Mouse (Mus musculus) midbrain, embryonic 10.5 days (tissue): ENCODE measurements around the gene Ccdc142. TPM values are rescaled to one million over a fixed set of nuclear protein-coding genes. Genes with fewer than 3 reads are reported as not detected.

Experiments used
- DNase-seq: peaks from one replicate; pipeline ENCODE4 v3.0.0-alpha.2; 2017; ENCODE audit warnings: low spot score
- H3K27ac ChIP-seq: fragments of 300-500 bp; sonication (generic); replicated peaks from 2 replicates; pipeline ENCODE4 v1.5.1; 2016; ENCODE audit warnings: mild to moderate bottlenecking
- H3K27me3 ChIP-seq: fragments of 300-500 bp; sonication (generic); 2 replicates; pipeline ENCODE4 v1.6.1; 2016; ENCODE audit warnings: low read depth, mild to moderate bottlenecking; ENCODE audit not compliant: poor library complexity, severe bottlenecking
- H3K36me3 ChIP-seq: fragments of 300-500 bp; sonication (generic); 2 replicates; pipeline ENCODE4 v1.6.1; 2016; ENCODE audit warnings: mild to moderate bottlenecking, moderate library complexity
- H3K4me1 ChIP-seq: fragments of 300-500 bp; sonication (generic); 2 replicates; pipeline ENCODE4 v1.6.1; 2016
- H3K4me3 ChIP-seq: fragments of 300-500 bp; sonication (generic); 2 replicates; pipeline ENCODE4 v1.5.1; 2016; ENCODE audit warnings: mild to moderate bottlenecking, moderate library complexity
- H3K9me3 ChIP-seq: fragments of 300-500 bp; sonication (generic); replicated peaks from 2 replicates; pipeline ENCODE4 v1.6.1; 2016; ENCODE audit warnings: mild to moderate bottlenecking
- WGBS: fragments of 180-500 bp; shearing (Covaris S2); methylation state at CpG from one replicate; pipeline ENCODE4 v1.1.7; 2016; 5-methylcytosine and 5-hydroxymethylcytosine counted together
- polyA plus RNA-seq: library from polyadenylated mRNA; unstranded; fragments of >200 nt; fragmentation: Nextera tagmentation; extraction: Ambion mirVana; gene quantifications from 2 replicates; pipeline ENCODE4 v1.2.1, GENCODE M21; 2016

The Ccdc142 gene
- polyA plus RNA-seq = 2.0 and 3.1 TPM in 2 replicates

- H3K27me3 ChIP-seq = peaks cover 26% of the 10 kb centered on the region
- DNase-seq = peak; percentile 83
- H3K9me3 ChIP-seq = no peaks in the 10 kb centered on the region
- H3K27ac ChIP-seq = peak within 1 kb of the TSS; percentile 85
- H3K4me3 ChIP-seq = peak within 1 kb of the TSS; percentile 68
- 0% methylated on average over 25 of the region's 25 CpGs for WGBS
- peaks cover 29% of the 10 kb centered on the region for H3K4me1 ChIP-seq
- peaks cover 9% of the 10 kb centered on the region for H3K36me3 ChIP-seq
Measured at GRCm38 (mm10) chr6:83101316-83101687, at the start of gene Ccdc142, which contains the start of gene Gm42688. Gene Ccdc142 (plus strand): TSS chr6:83101601. Gene Gm42688 (plus strand): TSS chr6:83101617.

GRCm38 (mm10) chr6:83053136-83053960 lies 48.1 kb upstream of the Ccdc142 start:
- peaks cover 37% of the 10 kb centered on the region for H3K4me1 ChIP-seq
- H3K27me3 ChIP-seq = no peaks in the 10 kb centered on the region
- WGBS = 3% methylated on average over 26 of the region's 26 CpGs
- peaks cover 51% of the 10 kb centered on the region for H3K36me3 ChIP-seq
- H3K9me3 ChIP-seq = no peaks in the 10 kb centered on the region
- peak overlapping the region; percentile 97 for H3K4me3 ChIP-seq
- peak overlapping the region; percentile 91 for H3K27ac ChIP-seq
- DNase-seq = peak; percentile 62

- peaks cover 37% of the 10 kb centered on the region for H3K4me1 ChIP-seq
- H3K9me3 ChIP-seq = no peaks in the 10 kb centered on the region
- peak; percentile 98 for DNase-seq
- under 1% methylated on average over 64 of the region's 64 CpGs for WGBS
- peaks cover 5% of the 10 kb centered on the region for H3K27me3 ChIP-seq
- H3K4me3 ChIP-seq = peak within 1 kb of the TSS; percentile 97
- peaks cover 52% of the 10 kb centered on the region for H3K36me3 ChIP-seq
- H3K27ac ChIP-seq = peak within 1 kb of the TSS; percentile 91
Measured at GRCm38 (mm10) chr6:83054074-83054851, 47.1 kb upstream of the Ccdc142 start, which contains the start of gene Aup1. Gene Aup1 (plus strand): TSS chr6:83054521.

DNA sequence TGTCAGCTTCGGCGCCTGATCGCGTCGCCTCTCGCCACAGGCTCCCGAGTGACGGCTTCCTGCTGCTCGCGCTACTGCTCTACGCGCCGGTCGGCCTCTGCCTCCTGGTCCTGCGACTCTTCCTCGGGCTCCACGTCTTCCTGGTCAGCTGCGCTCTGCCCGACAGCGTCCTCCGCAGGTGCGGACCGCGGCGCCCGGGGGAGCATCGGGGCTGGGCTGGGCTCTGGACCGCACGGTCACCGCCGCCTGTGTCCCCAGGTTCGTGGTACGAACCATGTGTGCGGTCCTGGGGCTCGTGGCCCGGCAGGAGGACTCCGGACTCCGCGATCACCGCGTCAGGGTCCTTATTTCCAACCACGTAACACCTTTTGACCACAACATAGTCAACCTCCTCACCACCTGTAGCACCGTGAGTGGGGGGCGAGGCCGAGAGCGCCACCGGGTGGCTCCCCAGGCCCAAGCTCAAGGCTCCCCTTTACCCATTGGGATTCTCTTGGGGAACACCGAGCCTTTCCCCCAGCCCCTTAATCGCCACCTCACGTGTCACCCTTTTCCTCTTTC lies 46.5 kb upstream of the Ccdc142 start, which contains the start of gene Htra2:
Htra2 (minus strand) TSS at position 403 of the 561 bp plus-strand sequence.
- DNase-seq = no peak
- Histone ChIP-seq H3K27ac (peak within 1 kb of the TSS; percentile 91), H3K27me3 (peaks cover 11% of the 10 kb centered on the region), H3K4me3 (peak within 1 kb of the TSS; percentile 97), H3K4me1 (peaks cover 37% of the 10 kb centered on the region), H3K36me3 (peaks cover 52% of the 10 kb centered on the region), H3K9me3 (no peaks in the 10 kb centered on the region)
- under 1% methylated on average over 50 of the region's 50 CpGs for WGBS

DNA sequence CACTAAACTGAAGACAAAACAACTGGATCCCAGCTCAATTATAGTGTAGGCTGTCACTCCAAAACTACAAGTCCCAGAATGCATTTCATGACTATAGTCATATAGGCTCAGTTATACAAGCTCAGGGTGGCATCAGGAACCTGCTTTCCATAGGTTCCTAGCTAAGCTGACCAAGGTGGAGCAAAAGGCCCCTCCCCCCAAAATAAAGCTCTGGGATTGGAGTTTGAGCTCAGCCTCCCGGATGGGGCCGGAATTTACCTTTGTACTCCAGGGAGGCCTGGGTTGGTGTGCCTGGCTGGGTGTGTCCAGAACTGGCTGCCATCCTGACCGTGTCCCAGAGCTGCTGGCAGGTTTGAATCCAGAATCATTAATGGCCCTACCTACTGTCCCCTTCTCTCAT lies 43.6 kb upstream of the Ccdc142 start, which contains the start of gene Dqx1:
Dqx1 (plus strand) TSS at position 55 of the 400 bp plus-strand sequence.
- Histone ChIP-seq H3K9me3 (no peaks in the 10 kb centered on the region), H3K27me3 (peaks cover 39% of the 10 kb centered on the region), H3K36me3 (peaks cover 25% of the 10 kb centered on the region), H3K4me3 (0 out of 2 replicates have a peak within 1 kb of the TSS, but pooled peaks have one; percentile 97), H3K27ac (no peak within 1 kb of the TSS), H3K4me1 (peaks cover 28% of the 10 kb centered on the region)
- 57% methylated on average over 3 of the region's 3 CpGs for WGBS
- no peak for DNase-seq

- Histone ChIP-seq H3K9me3 (no peaks in the 10 kb centered on the region), H3K4me3 (no peak overlapping the region), H3K27me3 (peaks cover 48% of the 10 kb centered on the region), H3K36me3 (peaks cover 25% of the 10 kb centered on the region), H3K4me1 (peaks cover 18% of the 10 kb centered on the region), H3K27ac (no peak overlapping the region)
- DNase-seq = no peak
- WGBS = 76% methylated on average over 2 of the region's 2 CpGs
Measured at GRCm38 (mm10) chr6:83058725-83059124, 42.7 kb upstream of the Ccdc142 start.

- DNase-seq = no peak
- Histone ChIP-seq H3K27ac (no peak overlapping the region), H3K4me3 (no peak overlapping the region), H3K36me3 (no peaks in the 10 kb centered on the region), H3K4me1 (peaks cover 34% of the 10 kb centered on the region), H3K27me3 (peaks cover 100% of the 10 kb centered on the region), H3K9me3 (no peaks in the 10 kb centered on the region)
- WGBS = 35% methylated on average over 8 of the region's 8 CpGs
Measured at GRCm38 (mm10) chr6:83065995-83066394, 35.4 kb upstream of the Ccdc142 start.

DNA sequence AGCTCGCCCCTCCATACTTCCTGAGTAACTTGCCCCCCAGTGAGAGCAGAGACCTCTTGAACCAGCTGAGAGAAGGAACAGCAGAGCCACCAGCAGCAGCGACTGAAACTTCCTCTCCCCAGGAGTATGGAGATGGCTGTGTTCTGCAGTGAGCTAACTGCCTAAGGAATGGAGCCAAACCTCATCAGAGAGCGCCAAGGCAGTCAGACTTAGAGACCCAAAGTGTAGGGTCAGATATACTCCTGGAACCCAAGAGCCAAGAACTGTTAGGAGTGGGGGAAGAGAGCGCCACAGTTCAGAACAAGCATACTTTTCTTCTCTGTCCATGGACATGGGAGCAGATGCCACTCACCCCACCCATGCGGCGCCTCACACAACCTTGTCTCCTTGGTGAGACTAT lies 35.0 kb upstream of the Ccdc142 start:
- Histone ChIP-seq H3K4me3 (no peak overlapping the region), H3K9me3 (no peaks in the 10 kb centered on the region), H3K27me3 (peaks cover 100% of the 10 kb centered on the region), H3K36me3 (no peaks in the 10 kb centered on the region), H3K4me1 (peaks cover 38% of the 10 kb centered on the region), H3K27ac (no peak overlapping the region)
- 28% methylated on average over 6 of the region's 6 CpGs for WGBS
- DNase-seq = no peak

- Histone ChIP-seq H3K4me3 (peak overlapping the region; percentile 38; the same call in 1 of the 2 replicates), H3K27me3 (peaks cover 100% of the 10 kb centered on the region), H3K36me3 (no peaks in the 10 kb centered on the region), H3K4me1 (peaks cover 42% of the 10 kb centered on the region), H3K9me3 (no peaks in the 10 kb centered on the region), H3K27ac (no peak overlapping the region)
- no peak for DNase-seq
- WGBS = 3% methylated on average over 8 of the region's 8 CpGs
Measured at GRCm38 (mm10) chr6:83068221-83068620, 33.2 kb upstream of the Ccdc142 start.

DNA sequence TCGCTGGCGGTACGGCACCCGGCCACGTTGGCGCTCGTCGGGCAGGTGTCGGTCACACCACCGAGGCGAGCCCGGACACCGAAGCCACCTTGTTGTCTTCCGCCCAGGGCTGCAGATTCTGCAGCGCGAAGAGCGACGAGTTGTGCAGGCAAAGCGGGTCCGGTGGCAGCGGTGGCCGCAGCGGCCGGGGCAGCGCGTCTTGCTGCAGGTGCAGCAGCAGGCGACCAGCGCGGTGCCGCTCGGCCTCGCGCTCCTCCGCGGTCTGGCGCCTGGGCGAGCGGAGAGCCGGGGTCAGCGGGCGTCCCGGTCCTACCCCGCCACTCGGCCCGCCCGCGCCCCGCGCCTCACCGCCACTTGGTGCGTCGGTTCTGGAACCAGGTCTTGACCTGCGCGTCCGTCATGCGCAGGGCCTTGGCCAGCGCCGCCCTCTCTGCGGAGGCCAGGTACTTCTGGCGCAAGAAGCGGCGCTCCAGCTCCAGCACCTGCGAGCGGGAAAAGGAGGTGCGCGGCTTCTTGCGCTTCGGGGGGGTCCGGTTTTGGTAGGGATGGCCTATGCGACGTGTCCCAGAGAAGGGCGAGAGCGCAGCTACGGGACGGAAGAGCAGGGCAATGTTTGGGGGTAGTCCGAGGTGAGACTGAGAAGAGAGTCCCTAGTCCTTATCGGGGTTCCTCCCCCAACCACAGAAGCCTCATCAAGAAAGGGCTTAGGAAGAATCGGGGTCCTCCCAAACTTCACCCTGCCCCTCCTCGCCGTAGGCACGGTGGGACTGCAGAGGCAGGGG lies 32.5 kb upstream of the Ccdc142 start:
- Histone ChIP-seq H3K9me3 (no peaks in the 10 kb centered on the region), H3K27me3 (peaks cover 100% of the 10 kb centered on the region), H3K4me3 (peak overlapping the region; percentile 41), H3K36me3 (no peaks in the 10 kb centered on the region), H3K4me1 (peaks cover 42% of the 10 kb centered on the region), H3K27ac (no peak overlapping the region)
- peak; percentile 55 for DNase-seq
- under 1% methylated on average over 81 of the region's 81 CpGs for WGBS

DNA sequence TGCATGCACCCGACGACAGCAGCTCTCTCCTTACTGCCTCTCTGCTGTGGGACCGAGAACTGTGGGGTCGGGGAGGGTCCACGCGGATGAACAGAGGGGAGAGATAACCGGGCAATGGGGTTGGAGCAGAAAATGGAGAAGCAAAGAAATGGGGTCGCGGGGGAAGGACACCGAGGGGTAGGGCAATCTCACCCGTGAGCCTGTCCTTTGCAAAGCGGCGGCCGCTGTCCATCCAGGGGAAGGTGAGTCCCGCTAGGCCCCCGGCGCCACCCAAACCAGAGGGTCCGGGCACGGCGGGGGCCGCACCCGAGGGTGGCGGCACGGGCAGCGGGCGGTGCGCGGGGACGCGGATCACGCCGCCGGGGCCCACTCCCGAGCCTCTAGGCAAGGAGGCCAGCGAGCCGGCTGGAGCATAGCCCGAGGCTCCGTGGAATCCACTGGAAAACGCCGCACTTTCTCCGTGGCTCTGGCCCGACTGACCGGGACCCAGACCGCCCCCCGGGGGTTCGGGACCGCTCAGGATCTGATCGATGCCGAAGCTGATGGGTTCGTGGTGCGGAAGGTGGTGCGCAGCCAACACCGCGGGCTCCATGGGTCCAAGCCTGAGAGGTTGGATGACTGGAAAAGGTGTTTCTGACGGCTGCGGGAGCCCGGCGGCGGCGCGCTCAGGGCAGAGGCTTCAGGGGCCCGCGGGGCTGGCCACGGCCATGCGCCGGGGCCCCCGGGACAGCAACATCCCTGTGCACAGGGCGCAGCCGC lies 31.7 kb upstream of the Ccdc142 start:
- peak; percentile 62 for DNase-seq

GRCm38 (mm10) chr6:83070247-83070310 lies 31.3 kb upstream of the Ccdc142 start, which contains the start of gene Tlx2:
Gene Tlx2 (minus strand): TSS chr6:83070293.
- H3K27ac ChIP-seq = no peak within 1 kb of the TSS
- DNase-seq = no peak

More for the DNA sequence above, 31.7 kb upstream of the Ccdc142 start:
- Histone ChIP-seq H3K27ac (no peak overlapping the region), H3K4me1 (peaks cover 38% of the 10 kb centered on the region), H3K36me3 (no peaks in the 10 kb centered on the region), H3K9me3 (no peaks in the 10 kb centered on the region), H3K27me3 (peaks cover 100% of the 10 kb centered on the region), H3K4me3 (peak overlapping the region; percentile 41)
- 1% methylated on average over 69 of the region's 69 CpGs for WGBS

More at GRCm38 (mm10) chr6:83070247-83070310, 31.3 kb upstream of the Ccdc142 start, which contains the start of gene Tlx2:
- peaks cover 37% of the 10 kb centered on the region for H3K4me1 ChIP-seq
- no peaks in the 10 kb centered on the region for H3K36me3 ChIP-seq
- WGBS = 0% methylated on average over 10 of the region's 10 CpGs
- peaks cover 100% of the 10 kb centered on the region for H3K27me3 ChIP-seq
- peak within 1 kb of the TSS; percentile 41 for H3K4me3 ChIP-seq
- H3K9me3 ChIP-seq = no peaks in the 10 kb centered on the region
